Mouse (Mus musculus) mouse embryonic stem cell (cell line): ENCODE results near the gene Btg1.

Source experiments
- in situ Hi-C, 2 experiments: fragments of 300-500 bp; cut with MboI; formaldehyde crosslinking; loops; 1 replicate in 1 of 2; 3 replicates in 1 of 2; pipeline ENCODE4 v1.14.3; 2019 to 2020; ENCODE audit warnings: low sequenced_read_pairs in 2 of 2, low pct_unique_long_range_greater_than_20kb in 1 of 2, mixed read lengths in 1 of 2; ENCODE audit not compliant: unreplicated experiment in 1 of 2

The Btg1 gene

GRCm38 (mm10) chr10:96605856-96606255, 10.9 kb upstream of the Btg1 start:
- in situ Hi-C loops = loop anchor here in 1 of 2 experiments (10.0 kb wide), 1 partner anchor 391 kb away; no protein-coding TSS in a partner anchor

DNA sequence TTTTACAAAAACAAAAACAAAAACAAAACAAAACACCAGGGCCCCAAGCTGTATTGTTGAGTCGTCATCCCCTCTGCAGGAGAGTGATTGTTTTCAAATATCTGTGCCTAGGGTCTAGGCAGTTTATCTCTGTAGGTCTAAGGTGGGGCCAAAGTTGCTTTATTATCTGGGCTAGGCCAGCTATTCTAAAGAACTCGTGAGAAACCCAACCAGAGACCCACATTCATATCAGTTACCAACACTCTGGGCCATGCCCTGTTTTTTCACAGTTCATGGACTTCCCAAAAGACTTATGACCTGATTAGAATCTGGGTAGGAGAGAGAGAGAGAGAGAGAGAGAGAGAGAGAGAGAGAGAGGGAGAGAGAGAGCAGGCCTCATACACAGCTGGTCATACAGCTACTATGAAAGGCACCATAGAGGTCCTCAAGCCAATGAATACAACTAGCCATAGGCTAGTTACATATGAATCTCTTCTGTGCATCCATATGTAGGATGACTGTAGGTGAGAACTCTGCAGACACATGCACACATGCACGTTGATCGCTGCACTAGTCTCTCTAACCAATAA, 9.1 kb upstream of the Btg1 start:
- in situ Hi-C loops = loop anchor here in 1 of 2 experiments (10.0 kb wide), 1 partner anchor 393 kb away; no protein-coding TSS in a partner anchor

DNA sequence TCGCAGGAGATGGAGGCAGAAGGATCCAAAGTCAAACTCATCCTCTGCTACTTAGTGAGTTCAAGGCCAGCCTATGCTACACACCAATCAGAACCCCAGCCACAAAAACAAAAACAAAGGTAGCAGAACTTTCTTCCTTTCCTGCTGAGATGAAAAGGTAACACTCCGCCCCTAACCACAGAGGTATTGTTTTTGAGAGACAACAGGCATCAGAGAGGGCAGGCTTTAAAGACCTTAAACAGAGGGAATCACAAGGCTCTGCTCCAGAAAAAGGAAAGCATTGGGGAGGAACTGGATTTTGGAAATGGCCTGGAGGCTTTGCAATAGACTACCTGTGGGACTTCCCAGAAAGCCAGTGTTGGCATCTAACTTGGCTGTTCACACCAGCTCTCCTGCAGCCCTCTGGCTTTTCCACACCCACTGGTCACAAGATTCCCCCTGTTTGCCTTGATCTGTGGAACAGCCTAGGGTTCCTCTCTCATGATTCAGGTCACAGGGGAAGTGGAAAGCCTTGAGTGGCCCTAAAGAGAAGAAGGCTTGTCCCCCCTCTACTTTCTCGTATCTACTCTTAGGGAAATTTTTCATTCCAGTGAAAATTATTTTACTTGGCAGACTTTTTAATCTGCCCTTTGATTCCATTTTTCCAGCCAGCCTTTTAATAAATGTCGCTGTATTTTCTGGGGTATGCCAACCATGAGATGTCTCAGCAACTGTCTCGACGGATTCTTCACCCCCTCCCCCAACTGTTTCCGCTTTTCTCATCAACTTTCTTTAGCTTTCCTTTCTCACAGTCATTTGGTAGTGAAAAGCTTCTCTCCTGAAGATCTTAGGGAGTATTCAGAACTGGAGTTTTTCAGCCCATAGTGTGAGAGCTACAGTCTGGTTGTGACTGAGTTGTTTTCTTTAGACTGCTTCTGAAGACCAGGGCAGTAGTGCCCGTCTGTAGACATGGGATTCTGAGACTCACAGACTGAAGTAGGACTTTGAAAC, 7.2 kb upstream of the Btg1 start:
- in situ Hi-C loops = loop anchor here (10.0 kb wide), 2 partner anchors 125 to 395 kb away; no protein-coding TSS in a partner anchor

DNA sequence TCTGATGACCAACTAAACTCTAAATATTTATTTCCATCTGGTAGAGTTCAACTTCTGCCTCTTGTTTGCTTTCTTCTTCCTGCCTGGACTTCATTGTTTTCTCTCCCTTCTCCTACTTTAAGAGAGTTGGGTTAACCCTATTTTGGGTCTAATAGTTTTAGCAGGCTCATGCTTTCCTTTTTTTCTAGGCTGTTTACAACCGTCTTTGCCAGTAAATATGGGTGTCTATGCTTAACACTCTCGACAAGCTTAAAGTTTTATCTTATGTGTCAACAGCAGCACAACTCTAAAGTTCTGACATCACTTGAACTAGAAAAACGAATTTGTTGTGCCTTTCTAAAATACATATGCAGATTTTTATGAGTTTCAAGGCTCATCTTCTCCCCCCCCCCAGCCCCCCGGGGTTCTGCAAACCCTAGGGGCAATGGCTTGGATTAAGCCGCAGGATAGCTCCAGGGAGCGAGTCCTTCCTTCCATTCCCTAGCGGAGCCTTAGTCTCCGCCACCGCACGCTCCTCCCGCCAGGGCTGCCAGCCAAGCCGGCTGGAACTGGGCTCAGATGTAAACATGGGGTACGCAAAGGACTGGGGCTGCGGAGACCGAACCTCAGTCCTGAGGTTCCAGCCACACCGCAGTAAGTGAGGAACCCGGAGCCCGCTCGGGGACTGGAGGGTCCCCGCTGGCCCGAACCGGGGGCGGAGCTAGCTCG, 651 bp upstream of the Btg1 start:
- in situ Hi-C loops = loop anchor here in 1 of 2 experiments (10.0 kb wide), 1 partner anchor 119 kb away; no protein-coding TSS in a partner anchor

DNA sequence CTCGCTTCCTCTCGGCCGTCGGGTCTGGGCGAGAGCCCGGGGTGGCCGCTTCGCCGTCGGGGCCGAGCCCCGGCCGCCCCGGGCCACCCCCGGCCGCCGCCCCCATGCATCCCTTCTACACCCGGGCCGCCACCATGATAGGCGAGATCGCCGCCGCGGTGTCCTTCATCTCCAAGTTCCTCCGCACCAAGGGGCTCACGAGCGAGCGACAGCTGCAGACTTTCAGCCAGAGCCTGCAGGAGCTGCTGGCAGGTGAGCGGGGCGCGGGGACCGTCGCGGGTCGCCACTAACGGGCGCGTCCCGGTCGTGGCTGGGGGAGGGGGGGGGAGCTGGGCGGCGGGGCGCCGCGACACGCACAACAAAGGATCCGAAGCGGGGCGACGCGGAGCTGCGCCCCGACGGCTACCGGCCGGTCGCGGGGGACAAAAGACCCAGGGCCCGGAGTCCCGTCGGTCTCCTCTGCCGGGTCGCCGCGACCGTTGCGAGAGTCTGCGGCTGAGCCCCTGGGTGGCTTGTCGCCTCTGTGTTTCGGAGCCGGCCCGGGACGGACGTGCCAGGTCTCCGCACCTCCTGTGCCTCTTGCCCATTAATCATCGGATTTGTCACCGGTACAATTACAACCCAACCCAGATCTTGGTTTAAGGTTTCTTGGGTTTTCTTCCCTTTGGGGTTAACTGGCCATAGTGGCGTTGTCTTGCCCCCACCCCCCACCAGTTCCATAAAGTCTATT, 580 bp downstream of the Btg1 start:
- in situ Hi-C loops = loop anchor here in 1 of 2 experiments (10.0 kb wide), 1 partner anchor 117 kb away; no protein-coding TSS in a partner anchor

- in situ Hi-C loops = loop anchor here in 1 of 2 experiments (10.0 kb wide), 1 partner anchor 117 kb away; no protein-coding TSS in a partner anchor
Observed at GRCm38 (mm10) chr10:96617951-96618575, 1.3 kb downstream of the Btg1 start.

DNA sequence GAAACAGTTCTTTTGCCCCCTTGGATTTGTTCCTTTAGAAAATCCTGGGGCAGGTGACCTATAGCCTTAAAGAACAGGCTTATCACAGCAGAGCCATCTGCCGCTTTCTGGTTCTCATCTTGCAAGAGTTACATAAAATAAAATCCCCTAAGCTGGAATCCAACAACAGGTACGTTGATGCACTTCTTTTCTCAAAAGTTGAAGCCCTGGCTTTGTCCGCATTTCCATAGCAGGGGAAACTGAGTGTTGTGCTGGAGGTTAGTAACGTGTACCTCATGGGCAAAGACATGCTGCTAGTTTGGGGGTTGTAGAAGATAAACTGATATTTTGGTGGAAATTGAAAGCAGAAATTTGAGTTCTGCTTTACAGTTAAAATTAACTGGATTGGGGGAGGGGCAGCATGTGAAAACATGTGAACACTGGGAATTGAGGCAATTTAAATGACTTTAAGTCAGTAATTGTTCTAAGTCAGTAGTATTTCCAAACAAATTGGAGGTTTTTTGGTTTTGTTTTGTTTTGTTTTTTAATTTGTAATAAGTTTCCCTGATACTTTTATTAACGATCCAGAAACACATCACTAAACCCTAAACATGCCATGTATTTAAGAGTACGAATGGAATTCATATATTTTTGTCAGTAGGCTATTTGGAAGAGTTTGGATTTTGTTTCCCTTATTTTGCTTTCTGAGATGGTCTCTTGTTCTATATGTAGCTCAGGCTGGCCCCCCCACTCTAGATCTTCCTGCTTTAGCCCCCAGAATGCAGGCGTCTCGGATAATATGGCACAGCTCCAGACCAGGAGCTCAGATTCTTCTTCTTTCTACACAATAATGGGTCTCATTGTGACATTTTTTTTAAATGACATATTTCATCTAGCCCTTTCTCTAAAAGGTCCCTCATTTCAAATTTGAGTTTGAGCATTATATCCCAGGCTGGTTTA, 3.4 kb downstream of the Btg1 start:
- in situ Hi-C loops = loop anchor here (10.0 kb wide), 2 partner anchors 105 to 115 kb away; no protein-coding TSS in a partner anchor

GRCm38 (mm10) chr10:96620890-96621271, 4.1 kb downstream of the Btg1 start:
- in situ Hi-C loops = loop anchor here in 1 of 2 experiments (10.0 kb wide), 1 partner anchor 104 kb away; no protein-coding TSS in a partner anchor

GRCm38 (mm10) chr10:96621361-96621945, 4.6 kb downstream of the Btg1 start:
- in situ Hi-C loops = loop anchor here in 1 of 2 experiments (10.0 kb wide), 1 partner anchor 103 kb away; no protein-coding TSS in a partner anchor

- in situ Hi-C loops = loop anchor here in 1 of 2 experiments (10.0 kb wide), 1 partner anchor 103 kb away; no protein-coding TSS in a partner anchor
Observed at GRCm38 (mm10) chr10:96621980-96622645, 5.3 kb downstream of the Btg1 start.

- in situ Hi-C loops = loop anchor here in 1 of 2 experiments (10.0 kb wide), 1 partner anchor 102 kb away; no protein-coding TSS in a partner anchor
Observed at GRCm38 (mm10) chr10:96622761-96623632, 6.2 kb downstream of the Btg1 start.

GRCm38 (mm10) chr10:96623633-96624195, 6.9 kb downstream of the Btg1 start:
- in situ Hi-C loops = loop anchor here in 1 of 2 experiments (10.0 kb wide), 1 partner anchor 101 kb away; no protein-coding TSS in a partner anchor

DNA sequence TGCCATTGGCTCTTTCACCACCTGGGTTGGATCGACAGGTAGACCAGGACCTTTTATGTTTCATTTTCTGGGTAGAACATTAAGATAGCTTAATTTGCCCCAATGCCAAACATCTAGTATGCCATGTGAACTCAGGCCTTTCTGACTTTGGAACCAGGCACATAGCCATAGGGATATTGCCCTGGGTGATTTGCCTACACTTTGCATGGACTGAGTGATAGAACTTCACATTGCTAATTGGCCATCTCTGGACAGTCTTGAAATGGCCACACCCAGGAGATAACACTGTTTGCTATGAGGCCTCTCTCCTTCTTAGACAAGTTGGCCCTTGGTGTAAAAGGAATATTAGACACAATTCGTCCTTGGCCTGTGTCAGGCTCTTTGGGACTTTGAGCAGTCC, 7.6 kb downstream of the Btg1 start:
- in situ Hi-C loops = loop anchor here in 1 of 2 experiments (10.0 kb wide), 1 partner anchor 100 kb away; no protein-coding TSS in a partner anchor

GRCm38 (mm10) chr10:96625061-96625460, 8.3 kb downstream of the Btg1 start:
- in situ Hi-C loops = loop anchor here in 1 of 2 experiments (10.0 kb wide), 1 partner anchor 100 kb away; no protein-coding TSS in a partner anchor
